Mouse (Mus musculus): ENCODE results near the gene Slc25a25. TPM values are rescaled to one million over a fixed set of nuclear protein-coding genes. Genes with fewer than 3 reads are reported as not detected.
A peak's percentile ranks its signal among the peaks of the same experiment; 100 is the strongest.

The Slc25a25 gene
- polyA plus RNA-seq, 2 experiments: 12.7 to 17.4 TPM

GRCm38 (mm10) chr2:32451870-32452372 is 676 bp upstream of the Slc25a25 start:
- H3K4me3 ChIP-seq (replicated peaks; ENCODE audit: low read length): peak overlapping the region; percentile 91
- peak; percentile 96 for ATAC-seq (ENCODE audit: low FRiP score, low read depth)
- H3K27ac ChIP-seq (replicated peaks; ENCODE audit: low read depth, low read length): peak overlapping the region; percentile 86
- H3K4me2 ChIP-seq (replicated peaks; ENCODE audit: low read depth, low read length, severe bottlenecking): peak overlapping the region; percentile 78
- 0 out of 2 replicates have a peak, but pooled peaks have one; percentile 38 for TF ChIP-seq POLR2A (IDR thresholded peaks at IDR 0.05; ENCODE audit: borderline replicate concordance, extremely low read depth, insufficient read depth, insufficient read length)
- no peaks in the 10 kb centered on the region for H3K9me3 ChIP-seq (ENCODE audit: control insufficient read depth, low read length)
- peaks cover 27% of the 10 kb centered on the region for H3K4me1 ChIP-seq (ENCODE audit: control insufficient read depth, insufficient read depth, low read length)
- peak overlapping the region; percentile 72 for H3K9ac ChIP-seq (ENCODE audit: low read depth, low read length, severe bottlenecking)
- peak; percentile 99 for DNase-seq (ENCODE audit: low spot score)
- no peaks in the 10 kb centered on the region for H3K27me3 ChIP-seq (ENCODE audit: control insufficient read depth, insufficient read depth, low read length)
- under 1% methylated on average over 25 of the region's 25 CpGs for WGBS
- H3K36me3 ChIP-seq (ENCODE audit: control insufficient read depth, insufficient read depth, low read length): peaks cover 18% of the 10 kb centered on the region

- DNase-seq (ENCODE audit: low spot score) (no peak), ATAC-seq (ENCODE audit: low FRiP score, low read depth) (no peak)
- H3K27ac ChIP-seq (replicated peaks; ENCODE audit: low read depth, low read length): peak within 1 kb of the TSS; percentile 86
- H3K9me3 ChIP-seq (ENCODE audit: control insufficient read depth, low read length): no peaks in the 10 kb centered on the region
- peak within 1 kb of the TSS; percentile 72 for H3K9ac ChIP-seq (ENCODE audit: low read depth, low read length, severe bottlenecking)
- peak within 1 kb of the TSS; percentile 91 for H3K4me3 ChIP-seq (replicated peaks; ENCODE audit: low read length)
- 81% methylated on average over 15 of the region's 15 CpGs for WGBS
- no peak for TF ChIP-seq POLR2A (IDR thresholded peaks at IDR 0.05; ENCODE audit: borderline replicate concordance, extremely low read depth, insufficient read depth, insufficient read length)
- peak within 1 kb of the TSS; percentile 78 for H3K4me2 ChIP-seq (replicated peaks; ENCODE audit: low read depth, low read length, severe bottlenecking)
- no peaks in the 10 kb centered on the region for H3K27me3 ChIP-seq (ENCODE audit: control insufficient read depth, insufficient read depth, low read length)
- peaks cover 2% of the 10 kb centered on the region for H3K36me3 ChIP-seq (ENCODE audit: control insufficient read depth, insufficient read depth, low read length)
- peaks cover 27% of the 10 kb centered on the region for H3K4me1 ChIP-seq (ENCODE audit: control insufficient read depth, insufficient read depth, low read length)
Measured at GRCm38 (mm10) chr2:32449761-32450754, 1.2 kb downstream of the Slc25a25 start, which contains the start of gene Naif1. TSS of gene Naif1 (plus strand) at chr2:32450457.

GRCm38 (mm10) chr2:32448480-32448879 is 2.8 kb downstream of the Slc25a25 start:
- TF ChIP-seq POLR2A (IDR thresholded peaks at IDR 0.05; ENCODE audit: borderline replicate concordance, extremely low read depth, insufficient read depth, insufficient read length): no peak
- Histone ChIP-seq H3K27me3 (ENCODE audit: control insufficient read depth, insufficient read depth, low read length) (no peaks in the 10 kb centered on the region), H3K36me3 (ENCODE audit: control insufficient read depth, insufficient read depth, low read length) (no peaks in the 10 kb centered on the region; the same call in 1 of the 2 replicates), H3K27ac (replicated peaks; ENCODE audit: low read depth, low read length) (no peak overlapping the region), H3K4me1 (ENCODE audit: control insufficient read depth, insufficient read depth, low read length) (peaks cover 27% of the 10 kb centered on the region), H3K9ac (ENCODE audit: low read depth, low read length, severe bottlenecking) (no peak overlapping the region), H3K4me2 (replicated peaks; ENCODE audit: low read depth, low read length, severe bottlenecking) (no peak overlapping the region), H3K4me3 (replicated peaks; ENCODE audit: low read length) (no peak overlapping the region), H3K9me3 (ENCODE audit: control insufficient read depth, low read length) (no peaks in the 10 kb centered on the region)
- 83% methylated on average over 1 of the region's 1 CpGs for WGBS
- DNase-seq (ENCODE audit: low spot score) (no peak), ATAC-seq (ENCODE audit: low FRiP score, low read depth) (no peak)

GRCm38 (mm10) chr2:32447264-32447936 is 3.8 kb downstream of the Slc25a25 start:
- no peak for ATAC-seq (ENCODE audit: low FRiP score, low read depth)
- no peak overlapping the region for H3K4me2 ChIP-seq (replicated peaks; ENCODE audit: low read depth, low read length, severe bottlenecking)

GRCm38 (mm10) chr2:32445535-32445934 is 5.7 kb downstream of the Slc25a25 start:
- no peak overlapping the region for H3K4me2 ChIP-seq (replicated peaks; ENCODE audit: low read depth, low read length, severe bottlenecking)
- H3K4me3 ChIP-seq (replicated peaks; ENCODE audit: low read length): no peak overlapping the region
- no peak for ATAC-seq (ENCODE audit: low FRiP score, low read depth)
- H3K9me3 ChIP-seq (ENCODE audit: control insufficient read depth, low read length): no peaks in the 10 kb centered on the region
- 70% methylated on average over 1 of the region's 1 CpGs for WGBS
- no peak overlapping the region for H3K9ac ChIP-seq (ENCODE audit: low read depth, low read length, severe bottlenecking)
- H3K4me1 ChIP-seq (ENCODE audit: control insufficient read depth, insufficient read depth, low read length): peaks cover 12% of the 10 kb centered on the region
- H3K27me3 ChIP-seq (ENCODE audit: control insufficient read depth, insufficient read depth, low read length): no peaks in the 10 kb centered on the region
- peaks cover 2% of the 10 kb centered on the region for H3K36me3 ChIP-seq (ENCODE audit: control insufficient read depth, insufficient read depth, low read length)
- no peak for TF ChIP-seq POLR2A (IDR thresholded peaks at IDR 0.05; ENCODE audit: borderline replicate concordance, extremely low read depth, insufficient read depth, insufficient read length)
- H3K27ac ChIP-seq (replicated peaks; ENCODE audit: low read depth, low read length): no peak overlapping the region
- no peak for DNase-seq (ENCODE audit: low spot score)

More at GRCm38 (mm10) chr2:32447264-32447936, 3.8 kb downstream of the Slc25a25 start:
- Histone ChIP-seq H3K36me3 (ENCODE audit: control insufficient read depth, insufficient read depth, low read length) (no peaks in the 10 kb centered on the region; the same call in 1 of the 2 replicates), H3K9me3 (ENCODE audit: control insufficient read depth, low read length) (no peaks in the 10 kb centered on the region), H3K4me1 (ENCODE audit: control insufficient read depth, insufficient read depth, low read length) (peaks cover 19% of the 10 kb centered on the region), H3K4me3 (replicated peaks; ENCODE audit: low read length) (no peak overlapping the region), H3K9ac (ENCODE audit: low read depth, low read length, severe bottlenecking) (peak overlapping the region; percentile 18; the same call in 1 of the 2 replicates), H3K27me3 (ENCODE audit: control insufficient read depth, insufficient read depth, low read length) (no peaks in the 10 kb centered on the region), H3K27ac (replicated peaks; ENCODE audit: low read depth, low read length) (peak overlapping the region; percentile 55)
- DNase-seq (ENCODE audit: low spot score): peak; percentile 44
- 63% methylated on average over 9 of the region's 9 CpGs for WGBS
- TF ChIP-seq POLR2A (IDR thresholded peaks at IDR 0.05; ENCODE audit: borderline replicate concordance, extremely low read depth, insufficient read depth, insufficient read length): no peak

Data from limb, embryonic 14.5 days (tissue).